Mouse (Mus musculus) kidney, embryonic 15.5 days (tissue): ENCODE results near the gene Znhit6. TPM values are rescaled to one million over a fixed set of nuclear protein-coding genes. Genes with fewer than 3 reads are reported as not detected.

Source experiments
- ATAC-seq: fragments of 200-750 bp; cut with Nextera tagmentation; replicated peaks from 2 replicates; pipeline ENCODE4 v1.8.0; 2017; ENCODE audit warnings: moderate TSS enrichment; ENCODE audit not compliant: low FRiP score
- H3K27ac ChIP-seq: fragments of 300-500 bp; sonication (generic); 2 replicates; pipeline ENCODE4 v1.5.1; 2015; ENCODE audit warnings: mild to moderate bottlenecking, inconsistent platforms
- H3K27me3 ChIP-seq: fragments of 300-500 bp; sonication (generic); 2 replicates; pipeline ENCODE4 v1.6.1; 2015; ENCODE audit warnings: inconsistent platforms
- H3K36me3 ChIP-seq: fragments of 300-500 bp; sonication (generic); 2 replicates; pipeline ENCODE4 v1.6.1; 2015; ENCODE audit warnings: inconsistent platforms
- H3K4me1 ChIP-seq: fragments of 300-500 bp; sonication (generic); 2 replicates; pipeline ENCODE4 v1.6.1; 2015; ENCODE audit warnings: inconsistent platforms
- H3K4me2 ChIP-seq: fragments of 300-500 bp; sonication (generic); 2 replicates; pipeline ENCODE4 v1.6.1; 2015; ENCODE audit warnings: moderate library complexity, mild to moderate bottlenecking, inconsistent platforms
- H3K4me3 ChIP-seq: fragments of 300-500 bp; sonication (generic); replicated peaks from 2 replicates; pipeline ENCODE4 v1.5.1; 2015; ENCODE audit warnings: mild to moderate bottlenecking, inconsistent platforms
- H3K9ac ChIP-seq: fragments of 300-500 bp; sonication (generic); 2 replicates; pipeline ENCODE4 v1.6.1; 2015; ENCODE audit warnings: mild to moderate bottlenecking, inconsistent platforms
- H3K9me3 ChIP-seq: fragments of 300-500 bp; sonication (generic); replicated peaks from 2 replicates; pipeline ENCODE4 v1.6.1; 2016; ENCODE audit warnings: inconsistent platforms
- WGBS: fragments of 180-500 bp; shearing (Covaris S2); methylation state at CpG from one replicate; pipeline ENCODE4 v1.1.7; 2015; ENCODE audit warnings: mixed read lengths; 5-methylcytosine and 5-hydroxymethylcytosine counted together
- polyA plus RNA-seq: library from polyadenylated mRNA; unstranded; fragments of >200 nt; fragmentation: Nextera tagmentation; extraction: Ambion mirVana; gene quantifications from 2 replicates; pipeline ENCODE4 v1.2.1, GENCODE M21; 2015

Gene Znhit6
- polyA plus RNA-seq, 1 experiment from 2014 or later, result 36.4 TPM

- peak; percentile 86 for ATAC-seq
- Histone ChIP-seq H3K4me2 (no peak overlapping the region), H3K9me3 (no peaks in the 10 kb centered on the region), H3K36me3 (no peaks in the 10 kb centered on the region), H3K9ac (no peak overlapping the region), H3K27me3 (0 out of 2 replicates have a peak, but pooled peaks cover 4% of the 10 kb centered on the region), H3K4me3 (no peak overlapping the region), H3K4me1 (peaks cover 35% of the 10 kb centered on the region), H3K27ac (peak overlapping the region; percentile 75)
- 60% methylated on average over 14 of the region's 14 CpGs for WGBS
These were observed 58.2 kb downstream of the Znhit6 start for GRCm38 (mm10) chr3:145634002-145634710.

- H3K27ac ChIP-seq, result no peak overlapping the region
- H3K4me3 ChIP-seq, result no peak overlapping the region
- 0 out of 2 replicates have a peak, but pooled peaks cover 4% of the 10 kb centered on the region for H3K27me3 ChIP-seq
- 86% methylated on average over 4 of the region's 4 CpGs for WGBS
- H3K4me1 ChIP-seq, result peaks cover 33% of the 10 kb centered on the region
- no peaks in the 10 kb centered on the region for H3K36me3 ChIP-seq
- ATAC-seq, result no peak
- H3K4me2 ChIP-seq, result no peak overlapping the region
- no peak overlapping the region for H3K9ac ChIP-seq
- no peaks in the 10 kb centered on the region for H3K9me3 ChIP-seq
These were observed 64.2 kb downstream of the Znhit6 start for GRCm38 (mm10) chr3:145640170-145640569.

GRCm38 (mm10) chr3:145640583-145640982 lies 64.6 kb downstream of the Znhit6 start:
- H3K9me3 ChIP-seq, result no peaks in the 10 kb centered on the region
- peaks cover 33% of the 10 kb centered on the region for H3K4me1 ChIP-seq
- no peak overlapping the region for H3K9ac ChIP-seq
- no peaks in the 10 kb centered on the region for H3K36me3 ChIP-seq
- no peak overlapping the region for H3K27ac ChIP-seq
- no peak overlapping the region for H3K4me2 ChIP-seq
- no peak for ATAC-seq
- 40% methylated on average over 4 of the region's 4 CpGs for WGBS
- H3K27me3 ChIP-seq, result 0 out of 2 replicates have a peak, but pooled peaks cover 4% of the 10 kb centered on the region
- H3K4me3 ChIP-seq, result no peak overlapping the region

- Histone ChIP-seq H3K4me2 (no peak overlapping the region), H3K36me3 (no peaks in the 10 kb centered on the region), H3K27me3 (0 out of 2 replicates have a peak, but pooled peaks cover 4% of the 10 kb centered on the region), H3K4me3 (no peak overlapping the region), H3K9ac (no peak overlapping the region), H3K4me1 (peaks cover 34% of the 10 kb centered on the region), H3K27ac (no peak overlapping the region), H3K9me3 (no peaks in the 10 kb centered on the region)
- ATAC-seq, result no peak
- WGBS, result 86% methylated on average over 5 of the region's 5 CpGs
These were observed 65.2 kb downstream of the Znhit6 start for GRCm38 (mm10) chr3:145641036-145641685.

GRCm38 (mm10) chr3:145641878-145642277 lies 65.9 kb downstream of the Znhit6 start:
- ATAC-seq, result no peak
- Histone ChIP-seq H3K36me3 (0 out of 2 replicates have a peak, but pooled peaks cover 3% of the 10 kb centered on the region), H3K27me3 (0 out of 2 replicates have a peak, but pooled peaks cover 4% of the 10 kb centered on the region), H3K9me3 (no peaks in the 10 kb centered on the region), H3K4me1 (peaks cover 39% of the 10 kb centered on the region), H3K4me3 (no peak overlapping the region), H3K27ac (no peak overlapping the region), H3K4me2 (no peak overlapping the region), H3K9ac (no peak overlapping the region)
- 47% methylated on average over 3 of the region's 3 CpGs for WGBS

- no peak for ATAC-seq
These were observed 66.9 kb downstream of the Znhit6 start for GRCm38 (mm10) chr3:145642861-145643260.

GRCm38 (mm10) chr3:145645463-145645862 lies 69.5 kb downstream of the Znhit6 start:
- Histone ChIP-seq H3K9ac (no peak overlapping the region), H3K4me2 (no peak overlapping the region), H3K27ac (no peak overlapping the region), H3K4me1 (peaks cover 56% of the 10 kb centered on the region), H3K36me3 (peaks cover 15% of the 10 kb centered on the region), H3K4me3 (no peak overlapping the region), H3K9me3 (no peaks in the 10 kb centered on the region), H3K27me3 (no peaks in the 10 kb centered on the region)
- 80% methylated on average over 6 of the region's 6 CpGs for WGBS
- ATAC-seq, result no peak

More at GRCm38 (mm10) chr3:145642861-145643260, 66.9 kb downstream of the Znhit6 start:
- Histone ChIP-seq H3K27ac (no peak overlapping the region), H3K4me3 (no peak overlapping the region), H3K9ac (no peak overlapping the region), H3K4me2 (no peak overlapping the region), H3K36me3 (peaks cover 12% of the 10 kb centered on the region), H3K9me3 (no peaks in the 10 kb centered on the region), H3K4me1 (peaks cover 47% of the 10 kb centered on the region), H3K27me3 (0 out of 2 replicates have a peak, but pooled peaks cover 3% of the 10 kb centered on the region)
- 41% methylated on average over 11 of the region's 11 CpGs for WGBS

- H3K36me3 ChIP-seq, result peaks cover 15% of the 10 kb centered on the region
- 64% methylated on average over 3 of the region's 3 CpGs for WGBS
- H3K4me1 ChIP-seq, result peaks cover 57% of the 10 kb centered on the region
- ATAC-seq, result no peak
- no peak overlapping the region for H3K4me2 ChIP-seq
- H3K27me3 ChIP-seq, result no peaks in the 10 kb centered on the region
- H3K9me3 ChIP-seq, result no peaks in the 10 kb centered on the region
- H3K4me3 ChIP-seq, result no peak overlapping the region
- H3K27ac ChIP-seq, result no peak overlapping the region
- no peak overlapping the region for H3K9ac ChIP-seq
These were observed 70.0 kb downstream of the Znhit6 start for GRCm38 (mm10) chr3:145646009-145646408.

- 90% methylated on average over 2 of the region's 2 CpGs for WGBS
- H3K4me3 ChIP-seq, result no peak overlapping the region
- H3K9ac ChIP-seq, result no peak overlapping the region
These were observed 70.7 kb downstream of the Znhit6 start for GRCm38 (mm10) chr3:145646666-145647065.

GRCm38 (mm10) chr3:145647416-145647815 lies 71.4 kb downstream of the Znhit6 start:
- Histone ChIP-seq H3K4me2 (peak overlapping the region; percentile 94), H3K9ac (no peak overlapping the region), H3K27ac (no peak overlapping the region), H3K9me3 (no peaks in the 10 kb centered on the region), H3K36me3 (peaks cover 15% of the 10 kb centered on the region), H3K4me3 (peak overlapping the region; percentile 55; the same call in 1 of the 2 replicates), H3K4me1 (peaks cover 59% of the 10 kb centered on the region), H3K27me3 (no peaks in the 10 kb centered on the region)
- WGBS, result 92% methylated on average over 18 of the region's 18 CpGs
- ATAC-seq, result no peak

More at GRCm38 (mm10) chr3:145646666-145647065, 70.7 kb downstream of the Znhit6 start:
- H3K36me3 ChIP-seq, result peaks cover 15% of the 10 kb centered on the region
- H3K27me3 ChIP-seq, result no peaks in the 10 kb centered on the region
- no peak for ATAC-seq
- H3K4me1 ChIP-seq, result peaks cover 59% of the 10 kb centered on the region
- H3K9me3 ChIP-seq, result no peaks in the 10 kb centered on the region
- H3K27ac ChIP-seq, result no peak overlapping the region
- H3K4me2 ChIP-seq, result no peak overlapping the region

GRCm38 (mm10) chr3:145648097-145648931 lies 72.3 kb downstream of the Znhit6 start:
- Histone ChIP-seq H3K9ac (peak overlapping the region; percentile 61), H3K9me3 (no peaks in the 10 kb centered on the region), H3K4me2 (peak overlapping the region; percentile 94), H3K36me3 (peaks cover 15% of the 10 kb centered on the region), H3K27ac (peak overlapping the region; percentile 93), H3K4me1 (peaks cover 59% of the 10 kb centered on the region), H3K4me3 (peak overlapping the region; percentile 55), H3K27me3 (no peaks in the 10 kb centered on the region)
- WGBS, result 20% methylated on average over 26 of the region's 26 CpGs
- ATAC-seq, result no peak
